Mouse (Mus musculus): Measurements from ENCODE around the gene Cant1. TPM values are rescaled to one million over a fixed set of nuclear protein-coding genes. Genes with fewer than 3 reads are reported as not detected.
"Not testable (repeated sequence)": the region's sequence is repeated elsewhere in the genome, so short reads cannot be mapped to it uniquely, and the experiment has no call there.

The Cant1 gene
- polyA plus RNA-seq, 1 experiment from 2014 or later, result 7.8 TPM

DNA sequence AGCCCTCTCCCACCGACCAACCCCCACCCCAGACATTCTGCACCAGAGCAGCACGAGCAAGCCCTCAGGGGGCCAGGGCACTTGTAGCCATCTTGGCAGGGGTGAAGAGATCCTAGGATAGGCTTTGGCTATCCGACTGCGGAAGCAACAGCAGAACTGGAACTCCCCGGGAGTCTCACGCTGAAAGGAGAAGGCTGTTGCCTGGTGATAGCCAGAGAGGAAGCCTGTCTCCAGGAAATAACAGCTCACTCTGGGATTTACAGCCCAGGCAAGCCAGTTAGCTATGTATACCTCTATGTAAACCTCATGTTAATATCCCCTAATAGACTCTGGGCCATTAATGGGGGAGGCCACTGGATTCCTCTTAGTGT is 18.3 kb downstream of the Cant1 start:
- H3K27ac ChIP-seq (ENCODE audit: low read depth), result peak overlapping the region; percentile 93
- 10% methylated on average over 6 of the region's 6 CpGs for WGBS (ENCODE audit: insufficient replicate concordance)
- H3K9ac ChIP-seq (replicated peaks), result peak overlapping the region; percentile 64
- peak overlapping the region; percentile 58 for H3K4me2 ChIP-seq (ENCODE audit: low read depth, low read length)
- peaks cover 17% of the 10 kb centered on the region for H3K4me1 ChIP-seq (ENCODE audit: insufficient read depth)
- no peaks in the 10 kb centered on the region for H3K9me3 ChIP-seq (ENCODE audit: low read length)
- peak overlapping the region; percentile 46 for H3K4me3 ChIP-seq (ENCODE audit: low read depth, low read length)
- H3K36me3 ChIP-seq (replicated peaks; ENCODE audit: insufficient read depth, low read length), result peaks cover 25% of the 10 kb centered on the region
- ATAC-seq (no peak), DNase-seq (no peak)
- no peaks in the 10 kb centered on the region for H3K27me3 ChIP-seq (ENCODE audit: insufficient read depth, low read length)
- TF ChIP-seq EP300 (IDR thresholded peaks at IDR 0.05; ENCODE audit: low read depth), result no peak
- no peak for TF ChIP-seq CTCF (IDR thresholded peaks at IDR 0.05; ENCODE audit: low read depth)

DNA sequence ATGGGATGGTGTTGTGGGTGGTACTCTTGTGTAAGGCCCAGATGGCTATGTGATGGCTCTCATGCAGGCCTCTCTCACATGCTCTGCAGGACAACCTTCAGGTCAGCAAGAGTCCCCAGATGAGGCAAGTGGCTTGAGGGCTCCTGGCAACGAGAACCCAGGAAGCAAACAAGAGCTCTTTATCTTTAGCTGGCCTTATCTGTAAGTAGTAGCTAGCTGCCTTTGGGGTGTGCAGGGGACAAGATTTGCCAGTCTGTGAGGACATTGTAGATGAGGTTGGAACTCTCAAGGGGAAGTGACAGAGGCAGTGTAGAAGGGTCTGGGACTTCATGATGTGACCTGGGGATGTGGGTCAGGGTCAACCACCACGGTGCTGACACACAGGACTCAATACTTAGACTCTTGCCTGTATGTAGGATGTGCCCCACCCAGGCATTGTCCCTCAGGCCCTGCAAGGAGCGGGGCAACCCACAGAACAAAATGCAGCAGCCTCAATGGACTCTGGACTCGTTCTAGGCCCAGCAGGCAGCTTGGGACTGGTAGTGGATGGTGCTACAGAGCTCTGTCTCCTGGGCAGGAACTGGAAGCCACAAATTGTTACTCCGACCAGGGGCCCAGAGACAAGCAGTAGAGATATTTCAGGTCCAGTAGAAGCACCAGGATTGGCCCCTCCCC is 18.9 kb downstream of the Cant1 start:
- no peak for DNase-seq

DNA sequence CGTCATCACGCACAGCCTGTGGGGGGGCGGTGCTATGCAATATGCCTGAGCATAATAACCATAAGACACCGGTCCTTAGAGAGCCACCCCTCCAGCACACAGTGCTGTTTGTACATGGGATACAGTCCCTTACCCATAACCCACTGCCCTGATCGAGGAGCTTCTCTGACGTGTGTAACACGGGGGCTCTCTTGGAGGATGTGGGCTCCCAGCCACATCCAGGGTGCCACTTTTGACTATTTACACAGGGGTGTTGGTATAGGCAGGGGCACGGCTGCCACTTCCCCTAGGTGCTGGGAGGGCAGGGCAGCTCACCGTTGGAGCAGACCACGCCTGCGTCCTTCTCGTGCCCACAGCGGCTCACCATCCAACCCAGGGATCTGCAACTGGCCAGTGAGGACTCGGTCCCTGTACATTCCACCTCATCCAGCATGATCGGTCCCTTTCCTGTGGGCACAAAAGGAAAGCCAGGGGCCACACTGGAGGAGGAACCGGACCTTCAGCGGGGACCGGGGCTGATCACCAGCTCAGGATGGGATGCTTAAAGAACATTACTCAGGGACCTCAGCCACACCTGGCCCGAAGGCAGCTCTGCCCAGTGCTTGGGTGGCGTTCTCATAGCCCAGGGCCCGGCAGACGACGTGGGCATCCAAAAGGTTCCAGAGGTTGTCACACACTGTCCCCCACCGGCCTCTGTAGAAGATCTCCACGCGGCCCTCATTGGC is 20.9 kb downstream of the Cant1 start:
- ATAC-seq (no peak), DNase-seq (no peak)
- TF ChIP-seq CTCF (IDR thresholded peaks at IDR 0.05; ENCODE audit: low read depth) (no peak), EP300 (IDR thresholded peaks at IDR 0.05; ENCODE audit: low read depth) (no peak)
- Histone ChIP-seq H3K4me2 (ENCODE audit: low read depth, low read length) (no peak overlapping the region), H3K9ac (replicated peaks) (no peak overlapping the region), H3K4me3 (ENCODE audit: low read depth, low read length) (no peak overlapping the region), H3K9me3 (ENCODE audit: low read length) (no peaks in the 10 kb centered on the region), H3K36me3 (replicated peaks; ENCODE audit: insufficient read depth, low read length) (peaks cover 47% of the 10 kb centered on the region), H3K27ac (ENCODE audit: low read depth) (no peak overlapping the region), H3K4me1 (ENCODE audit: insufficient read depth) (peaks cover 17% of the 10 kb centered on the region), H3K27me3 (ENCODE audit: insufficient read depth, low read length) (no peaks in the 10 kb centered on the region)
- 85% methylated on average over 26 of the region's 26 CpGs for WGBS (ENCODE audit: insufficient replicate concordance)

More for the DNA sequence above, 18.9 kb downstream of the Cant1 start:
- H3K4me1 ChIP-seq (ENCODE audit: insufficient read depth), result peaks cover 17% of the 10 kb centered on the region
- peak; percentile 20; the same call in 1 of the 2 replicates for ATAC-seq
- peak overlapping the region; percentile 58 for H3K4me2 ChIP-seq (ENCODE audit: low read depth, low read length)
- H3K27me3 ChIP-seq (ENCODE audit: insufficient read depth, low read length), result no peaks in the 10 kb centered on the region
- peaks cover 29% of the 10 kb centered on the region for H3K36me3 ChIP-seq (replicated peaks; ENCODE audit: insufficient read depth, low read length)
- TF ChIP-seq CTCF (IDR thresholded peaks at IDR 0.05; ENCODE audit: low read depth) (no peak), EP300 (IDR thresholded peaks at IDR 0.05; ENCODE audit: low read depth) (no peak; the same call in 1 of the 2 replicates)
- H3K27ac ChIP-seq (ENCODE audit: low read depth), result peak overlapping the region; percentile 93; the same call in 1 of the 2 replicates
- peak overlapping the region; percentile 64 for H3K9ac ChIP-seq (replicated peaks)
- peak overlapping the region; percentile 46 for H3K4me3 ChIP-seq (ENCODE audit: low read depth, low read length)
- 22% methylated on average over 5 of the region's 5 CpGs for WGBS (ENCODE audit: insufficient replicate concordance)
- no peaks in the 10 kb centered on the region for H3K9me3 ChIP-seq (ENCODE audit: low read length)

DNA sequence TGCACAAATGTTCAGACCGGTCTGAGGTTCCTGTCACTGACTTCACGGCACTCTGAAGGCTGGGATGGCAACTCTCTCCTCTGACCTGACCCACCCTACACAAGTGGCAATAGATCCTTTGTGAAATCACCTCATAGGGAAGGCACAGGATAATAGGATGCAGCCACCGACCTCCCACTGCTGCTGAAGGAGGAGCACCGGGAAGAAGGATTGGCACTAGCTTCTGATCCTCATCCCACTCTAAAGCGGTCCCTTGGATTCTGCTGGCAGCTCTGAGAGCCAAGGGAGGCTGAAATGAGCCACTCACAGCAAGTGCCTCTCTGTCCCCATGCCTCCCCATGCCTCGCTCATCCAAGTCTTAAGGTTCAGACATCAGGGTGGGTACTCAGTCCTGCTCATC is 24.3 kb downstream of the Cant1 start:
- H3K4me2 ChIP-seq (ENCODE audit: low read depth, low read length), result no peak overlapping the region
- H3K27ac ChIP-seq (ENCODE audit: low read depth), result no peak overlapping the region
- H3K36me3 ChIP-seq (replicated peaks; ENCODE audit: insufficient read depth, low read length), result peaks cover 53% of the 10 kb centered on the region
- H3K4me3 ChIP-seq (ENCODE audit: low read depth, low read length), result no peak overlapping the region
- no peaks in the 10 kb centered on the region for H3K9me3 ChIP-seq (ENCODE audit: low read length)
- TF ChIP-seq CTCF (IDR thresholded peaks at IDR 0.05; ENCODE audit: low read depth) (no peak), EP300 (IDR thresholded peaks at IDR 0.05; ENCODE audit: low read depth) (no peak)
- 67% methylated on average over 6 of the region's 6 CpGs for WGBS (ENCODE audit: insufficient replicate concordance)
- H3K4me1 ChIP-seq (ENCODE audit: insufficient read depth), result peaks cover under 1% of the 10 kb centered on the region; the same call in 1 of the 2 replicates
- H3K27me3 ChIP-seq (ENCODE audit: insufficient read depth, low read length), result no peaks in the 10 kb centered on the region
- H3K9ac ChIP-seq (replicated peaks), result no peak overlapping the region
- DNase-seq, result no peak
- no peak for ATAC-seq

DNA sequence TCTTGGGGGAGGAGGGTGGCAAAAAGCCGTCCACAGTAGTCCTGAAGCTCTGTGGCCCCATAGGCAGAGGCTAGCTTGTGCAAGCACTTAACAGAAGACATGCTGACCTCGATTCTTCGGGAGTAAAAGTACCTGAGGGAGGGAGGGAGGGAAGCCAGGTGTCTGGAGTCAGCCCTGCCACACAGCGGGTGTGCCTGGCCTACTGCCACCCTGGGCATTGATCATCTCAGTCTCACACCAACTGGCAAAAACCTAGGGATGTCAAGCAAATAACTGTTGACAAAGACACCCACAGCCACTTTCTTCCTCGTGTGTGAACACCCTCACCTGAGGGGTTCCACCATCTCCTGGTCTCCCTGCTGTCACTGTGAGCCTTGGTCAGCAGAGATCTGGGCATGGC is 24.9 kb downstream of the Cant1 start:
- DNase-seq (no peak), ATAC-seq (no peak)
- Histone ChIP-seq H3K4me2 (ENCODE audit: low read depth, low read length) (no peak overlapping the region), H3K36me3 (replicated peaks; ENCODE audit: insufficient read depth, low read length) (peaks cover 53% of the 10 kb centered on the region), H3K4me1 (ENCODE audit: insufficient read depth) (no peaks in the 10 kb centered on the region), H3K9ac (replicated peaks) (no peak overlapping the region), H3K9me3 (ENCODE audit: low read length) (no peaks in the 10 kb centered on the region), H3K27ac (ENCODE audit: low read depth) (no peak overlapping the region), H3K27me3 (ENCODE audit: insufficient read depth, low read length) (no peaks in the 10 kb centered on the region), H3K4me3 (ENCODE audit: low read depth, low read length) (no peak overlapping the region)
- WGBS (ENCODE audit: insufficient replicate concordance), result 63% methylated on average over 5 of the region's 5 CpGs
- no peak for TF ChIP-seq CTCF (IDR thresholded peaks at IDR 0.05; ENCODE audit: low read depth)
- TF ChIP-seq EP300 (IDR thresholded peaks at IDR 0.05; ENCODE audit: low read depth), result no peak

DNA sequence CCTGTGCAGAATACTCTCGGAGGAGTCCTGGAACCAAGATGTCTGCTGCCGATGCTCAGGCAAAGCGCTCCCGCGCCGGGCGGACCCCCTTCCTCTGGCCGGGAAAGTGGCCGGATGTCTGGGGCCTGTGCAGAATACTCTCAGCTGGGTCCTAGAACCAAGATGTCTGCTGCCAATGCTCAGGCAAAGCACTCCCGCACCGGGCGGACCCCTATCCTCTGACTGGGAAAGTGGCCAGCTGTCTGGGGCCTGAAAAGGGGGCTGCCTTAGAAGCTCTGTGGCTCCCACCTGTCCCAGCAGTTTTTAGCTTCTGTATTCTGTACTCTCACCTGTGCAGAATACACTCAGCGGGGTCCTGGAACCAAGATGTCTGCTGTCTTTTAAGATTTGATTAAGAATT is 31.1 kb downstream of the Cant1 start:
- WGBS (ENCODE audit: insufficient replicate concordance), result 82% methylated on average over 13 of the region's 13 CpGs
- not testable (repeated sequence) for DNase-seq; H3K36me3 ChIP-seq (replicated peaks; ENCODE audit: insufficient read depth, low read length); H3K4me3 ChIP-seq (ENCODE audit: low read depth, low read length); H3K27ac ChIP-seq (ENCODE audit: low read depth); ATAC-seq; H3K9ac ChIP-seq (replicated peaks); H3K4me1 ChIP-seq (ENCODE audit: insufficient read depth); H3K9me3 ChIP-seq (ENCODE audit: low read length); H3K4me2 ChIP-seq (ENCODE audit: low read depth, low read length); H3K27me3 ChIP-seq (ENCODE audit: insufficient read depth, low read length)
